Mouse (Mus musculus) kidney, postnatal 0 days (tissue): ENCODE data around the gene Tmem237. TPM values are rescaled to one million over a fixed set of nuclear protein-coding genes. Genes with fewer than 3 reads are reported as not detected.

ENCODE experiments used
- ATAC-seq: fragments of 200-750 bp; cut with Nextera tagmentation; replicated peaks from 2 replicates; pipeline ENCODE4 v1.8.0; 2017; ENCODE audit warnings: low read depth, moderate number of reproducible peaks, moderate TSS enrichment, moderate library complexity; ENCODE audit not compliant: low FRiP score
- DNase-seq: peaks from one replicate; pipeline ENCODE4 v3.0.0-alpha.2; 2016; ENCODE audit warnings: low spot score
- H3K27ac ChIP-seq: fragments of 300-500 bp; sonication (generic); 2 replicates; pipeline ENCODE4 v1.5.1; 2014; ENCODE audit warnings: mild to moderate bottlenecking
- H3K27me3 ChIP-seq: fragments of 300-500 bp; sonication (generic); 2 replicates; pipeline ENCODE4 v1.6.1; 2014; ENCODE audit warnings: low read length, mixed read lengths; ENCODE audit not compliant: insufficient read depth
- H3K36me3 ChIP-seq: fragments of 300-500 bp; sonication (generic); 2 replicates; pipeline ENCODE4 v1.6.1; 2014; ENCODE audit warnings: low read length, mixed read lengths; ENCODE audit not compliant: insufficient read depth
- H3K4me1 ChIP-seq: fragments of 300-500 bp; sonication (generic); replicated peaks from 2 replicates; pipeline ENCODE4 v1.6.1; 2014; ENCODE audit warnings: antibody characterized with exemption, low read length, mixed read lengths; ENCODE audit not compliant: insufficient read depth
- H3K4me2 ChIP-seq: fragments of 300-500 bp; sonication (generic); 2 replicates; pipeline ENCODE4 v1.6.1; 2014; ENCODE audit warnings: mild to moderate bottlenecking, low read length, moderate library complexity, mixed read lengths
- H3K4me3 ChIP-seq: fragments of 300-500 bp; sonication (generic); replicated peaks from 2 replicates; pipeline ENCODE4 v1.5.1; 2014; ENCODE audit warnings: low read depth, low read length
- H3K9ac ChIP-seq: fragments of 300-500 bp; sonication (generic); 2 replicates; pipeline ENCODE4 v1.6.1; 2014; ENCODE audit warnings: low read depth, low read length
- H3K9me3 ChIP-seq: fragments of 300-500 bp; sonication (generic); replicated peaks from 2 replicates; pipeline ENCODE4 v1.6.1; 2016; ENCODE audit warnings: low read length, inconsistent platforms, mixed read lengths
- CTCF ChIP-seq: IDR thresholded peaks from 2 replicates; pipeline ENCODE4 v1.5.1; 2016; ENCODE audit warnings: antibody characterized with exemption, low read depth, mild to moderate bottlenecking, moderate library complexity
- WGBS: fragments of 180-500 bp; shearing (Covaris S2); extraction: QIAGEN DNeasy Blood & Tissue Kit; methylation state at CpG from one replicate; pipeline ENCODE4 v1.1.7; 2014; 5-methylcytosine and 5-hydroxymethylcytosine counted together
- polyA plus RNA-seq: library from polyadenylated mRNA; unstranded; fragments of >200 nt; fragmentation: Nextera tagmentation; extraction: Ambion mirVana; gene quantifications from 2 replicates; pipeline ENCODE4 v1.2.1, GENCODE M21; 2015

Tmem237 gene
- polyA plus RNA-seq, result 39.9 and 42.9 TPM in 2 replicates

GRCm38 (mm10) chr1:59119720-59120457, at the start of gene Tmem237:
TSS of gene Tmem237 (minus strand) at chr1:59120408.
- no peaks in the 10 kb centered on the region for H3K27me3 ChIP-seq
- no peaks in the 10 kb centered on the region for H3K9me3 ChIP-seq
- no peaks in the 10 kb centered on the region for H3K4me1 ChIP-seq
- H3K9ac ChIP-seq, result peak within 1 kb of the TSS; percentile 70
- H3K36me3 ChIP-seq, result no peaks in the 10 kb centered on the region
- H3K4me2 ChIP-seq, result peak within 1 kb of the TSS; percentile 80
- under 1% methylated on average over 74 of the region's 74 CpGs for WGBS
- peak within 1 kb of the TSS; percentile 78 for H3K4me3 ChIP-seq
- ATAC-seq (peak; percentile 97), DNase-seq (peak; percentile 96)
- peak within 1 kb of the TSS; percentile 79 for H3K27ac ChIP-seq
- TF ChIP-seq CTCF, result no peak

- no peak overlapping the region for H3K9ac ChIP-seq
- TF ChIP-seq CTCF, result no peak
- H3K4me2 ChIP-seq, result no peak overlapping the region
- DNase-seq, result no peak
- no peak overlapping the region for H3K4me3 ChIP-seq
- no peak overlapping the region for H3K27ac ChIP-seq
- no peak for ATAC-seq
- H3K27me3 ChIP-seq, result no peaks in the 10 kb centered on the region
- no peaks in the 10 kb centered on the region for H3K4me1 ChIP-seq
- WGBS, result 66% methylated on average over 6 of the region's 6 CpGs
- no peaks in the 10 kb centered on the region for H3K9me3 ChIP-seq
- 0 out of 2 replicates have a peak, but pooled peaks cover 2% of the 10 kb centered on the region for H3K36me3 ChIP-seq
Observed at GRCm38 (mm10) chr1:59169586-59169985, 49.4 kb upstream of the Tmem237 start.

DNA sequence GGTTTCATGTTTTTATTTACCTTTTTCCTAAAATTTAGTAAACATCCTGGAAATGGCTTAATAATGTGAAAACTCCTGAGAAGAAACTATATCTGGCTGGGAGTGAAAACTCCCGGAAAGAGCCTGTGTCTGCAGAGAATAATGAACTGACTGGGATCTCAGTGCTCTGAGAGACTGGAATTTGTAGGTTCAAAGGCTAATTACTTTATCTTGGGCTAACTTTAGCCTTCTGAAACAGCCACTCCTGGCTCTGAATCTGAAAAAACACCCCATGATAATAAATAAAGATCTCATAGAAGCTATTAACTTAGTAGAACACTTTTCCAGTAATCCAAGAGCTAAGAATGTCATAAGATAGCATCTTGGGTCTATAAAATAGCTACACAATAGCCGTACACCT, 48.3 kb upstream of the Tmem237 start:
- Histone ChIP-seq H3K4me2 (no peak overlapping the region), H3K27ac (no peak overlapping the region), H3K4me3 (no peak overlapping the region), H3K27me3 (no peaks in the 10 kb centered on the region), H3K9ac (no peak overlapping the region), H3K36me3 (0 out of 2 replicates have a peak, but pooled peaks cover 3% of the 10 kb centered on the region), H3K4me1 (no peaks in the 10 kb centered on the region), H3K9me3 (no peaks in the 10 kb centered on the region)
- WGBS, result 23% methylated on average over 2 of the region's 2 CpGs
- ATAC-seq, result no peak
- DNase-seq, result peak; percentile 90
- TF ChIP-seq CTCF, result no peak

GRCm38 (mm10) chr1:59167654-59168425, 47.6 kb upstream of the Tmem237 start:
- H3K9me3 ChIP-seq, result no peaks in the 10 kb centered on the region
- ATAC-seq (no peak), DNase-seq (peak; percentile 90)
- no peak for TF ChIP-seq CTCF
- WGBS, result 51% methylated on average over 4 of the region's 4 CpGs
- 0 out of 2 replicates have a peak, but pooled peaks cover 8% of the 10 kb centered on the region for H3K36me3 ChIP-seq
- no peaks in the 10 kb centered on the region for H3K27me3 ChIP-seq
- no peaks in the 10 kb centered on the region for H3K4me1 ChIP-seq
- no peak overlapping the region for H3K4me2 ChIP-seq
- H3K27ac ChIP-seq, result peak overlapping the region; percentile 57; the same call in 1 of the 2 replicates
- no peak overlapping the region for H3K4me3 ChIP-seq
- no peak overlapping the region for H3K9ac ChIP-seq

DNA sequence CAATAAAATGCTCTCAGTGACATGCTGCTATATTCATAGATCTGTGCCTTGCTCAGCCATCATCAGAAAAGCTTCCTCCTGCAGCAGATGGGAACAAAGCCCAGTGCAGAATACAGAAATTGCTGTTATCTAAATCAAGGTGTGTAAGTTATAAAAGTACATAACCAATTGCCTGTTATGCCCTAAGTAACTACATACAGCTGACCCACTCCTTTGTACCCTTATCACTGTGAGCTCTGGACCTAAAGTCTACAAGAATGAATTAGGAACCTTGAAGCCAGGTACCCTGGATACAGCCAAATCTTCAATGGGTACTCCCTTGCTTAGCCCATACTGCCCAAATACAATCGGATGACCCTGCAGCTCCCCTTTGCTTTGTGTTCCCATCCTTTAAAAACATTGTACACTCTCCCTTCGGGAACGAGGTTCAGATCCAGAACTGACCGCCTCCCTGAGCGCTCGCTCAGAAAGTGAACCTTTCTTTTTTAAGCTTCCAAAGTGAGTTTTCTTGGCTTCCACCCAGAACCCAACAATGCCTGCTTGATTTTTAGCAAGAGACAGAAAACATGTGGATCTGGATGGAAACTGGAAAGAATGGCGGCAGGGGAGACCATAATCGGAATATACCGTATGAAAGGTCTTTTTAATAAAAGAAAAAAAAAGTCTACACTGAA, 46.2 kb upstream of the Tmem237 start:
- no peak for TF ChIP-seq CTCF
- Histone ChIP-seq H3K4me2 (0 out of 2 replicates have a peak overlapping the region, but pooled peaks have one; percentile 27), H3K27ac (no peak overlapping the region), H3K4me1 (no peaks in the 10 kb centered on the region), H3K4me3 (no peak overlapping the region), H3K9ac (no peak overlapping the region), H3K36me3 (0 out of 2 replicates have a peak, but pooled peaks cover 9% of the 10 kb centered on the region), H3K9me3 (no peaks in the 10 kb centered on the region), H3K27me3 (no peaks in the 10 kb centered on the region)
- no peak for ATAC-seq
- DNase-seq, result no peak
- 80% methylated on average over 9 of the region's 9 CpGs for WGBS

DNA sequence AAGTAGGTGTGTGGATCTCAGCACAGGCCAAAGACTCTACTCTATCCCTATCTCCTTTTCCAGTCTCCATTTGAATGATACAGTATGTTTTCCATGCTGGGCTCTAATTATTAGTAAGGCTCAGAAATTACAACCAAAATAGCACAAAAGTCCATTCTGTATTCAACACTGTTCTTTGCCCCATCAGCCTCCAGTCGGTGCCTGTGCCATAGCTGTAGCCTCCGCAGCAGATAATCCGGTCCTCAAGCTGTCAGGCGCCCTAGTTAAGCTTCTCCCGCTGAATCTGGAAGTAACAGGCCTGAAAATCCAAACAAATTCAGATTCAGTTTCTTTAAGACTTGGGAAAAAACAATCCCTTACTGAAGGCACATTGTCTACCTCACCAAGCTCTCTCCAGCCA, 43.7 kb upstream of the Tmem237 start:
- H3K27me3 ChIP-seq, result no peaks in the 10 kb centered on the region
- H3K27ac ChIP-seq, result no peak overlapping the region
- no peak overlapping the region for H3K4me2 ChIP-seq
- no peaks in the 10 kb centered on the region for H3K4me1 ChIP-seq
- 76% methylated on average over 5 of the region's 5 CpGs for WGBS
- no peak overlapping the region for H3K4me3 ChIP-seq
- H3K9ac ChIP-seq, result no peak overlapping the region
- 0 out of 2 replicates have a peak, but pooled peaks cover 9% of the 10 kb centered on the region for H3K36me3 ChIP-seq
- no peaks in the 10 kb centered on the region for H3K9me3 ChIP-seq
- TF ChIP-seq CTCF, result no peak
- no peak for ATAC-seq
- no peak for DNase-seq
